Mouse (Mus musculus): ENCODE results near the gene Tmem151a. TPM values are rescaled to one million over a fixed set of nuclear protein-coding genes. Genes with fewer than 3 reads are reported as not detected.

Gene Tmem151a
- polyA plus RNA-seq, 1 experiment from 2014 or later = 1.6 TPM

DNA sequence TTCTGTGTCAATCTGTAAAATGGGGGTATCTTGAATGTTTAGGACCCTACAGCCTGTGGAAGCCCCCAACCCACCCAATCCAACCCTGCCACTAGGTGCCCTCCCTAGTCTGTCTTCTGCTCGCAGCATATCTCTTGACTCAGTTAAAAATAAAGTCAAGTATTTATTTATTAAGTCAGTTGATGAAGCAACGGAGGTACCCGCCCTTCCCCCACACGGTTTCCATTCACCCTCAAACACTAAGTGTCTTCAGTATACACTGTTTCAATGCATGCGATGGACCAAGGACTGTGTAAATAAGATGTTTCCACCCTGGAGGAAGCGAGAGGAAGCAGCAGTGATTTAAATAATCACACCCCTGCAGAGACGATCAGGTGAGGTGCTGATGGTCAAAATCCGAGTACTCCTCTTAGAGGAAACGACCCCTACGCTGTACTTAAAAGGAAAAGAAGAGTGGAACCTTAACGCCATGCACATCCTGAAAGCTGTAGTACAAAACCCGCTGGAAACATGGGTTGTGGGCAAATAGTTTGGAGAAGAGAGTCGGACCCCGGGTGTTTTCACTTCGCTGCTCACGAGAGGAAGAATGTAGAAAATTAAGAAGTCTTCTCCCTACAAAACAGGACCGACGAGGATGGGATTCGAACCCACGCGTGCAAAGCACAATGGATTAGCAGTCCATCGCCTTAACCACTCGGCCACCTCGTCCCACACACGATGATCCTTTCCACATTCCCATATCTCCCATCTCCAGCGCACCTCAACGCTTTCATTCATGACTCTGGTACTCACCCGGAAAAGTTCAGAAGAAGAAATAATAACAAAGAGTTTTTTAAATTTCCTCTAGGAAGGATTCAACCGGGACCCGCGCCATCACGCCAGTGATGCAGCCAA lies 47.4 kb downstream of the Tmem151a start:
- peak overlapping the region; percentile 86 for H3K4me2 ChIP-seq (replicated peaks; ENCODE audit: low read depth, low read length)
- peak overlapping the region; percentile 79 for H3K27ac ChIP-seq (ENCODE audit: low read length)
- WGBS = 4% methylated on average over 32 of the region's 32 CpGs
- peaks cover 23% of the 10 kb centered on the region for H3K4me1 ChIP-seq (ENCODE audit: insufficient read depth, low read length)
- H3K9ac ChIP-seq (replicated peaks; ENCODE audit: low read length) = peak overlapping the region; percentile 95
- ATAC-seq (ENCODE audit: low FRiP score, low TSS enrichment) = peak; percentile 25
- no peaks in the 10 kb centered on the region for H3K27me3 ChIP-seq (ENCODE audit: insufficient read depth, low read length)
- H3K4me3 ChIP-seq (ENCODE audit: low read length) = peak overlapping the region; percentile 89
- no peaks in the 10 kb centered on the region for H3K36me3 ChIP-seq (ENCODE audit: insufficient read depth, low read length)
- no peaks in the 10 kb centered on the region for H3K9me3 ChIP-seq (ENCODE audit: low read length)

DNA sequence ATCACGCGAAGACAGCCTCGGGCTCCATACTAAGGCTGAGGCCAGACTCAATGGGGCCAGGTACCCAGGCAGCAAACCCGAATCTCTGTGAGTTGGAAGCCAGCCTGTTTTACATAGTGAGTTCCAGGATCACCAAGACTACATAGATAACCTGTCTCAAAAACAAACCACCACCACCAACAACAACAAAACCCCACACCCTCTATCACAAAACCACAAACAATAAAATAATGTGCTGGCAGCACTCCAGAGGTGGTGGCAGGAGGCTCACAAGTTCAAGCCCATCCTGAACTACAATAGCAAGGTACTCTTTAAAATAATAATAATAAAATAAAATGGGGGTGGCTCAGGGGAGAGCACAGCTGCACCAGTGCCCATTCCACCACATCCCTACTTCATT lies 48.8 kb downstream of the Tmem151a start:
- H3K4me3 ChIP-seq (ENCODE audit: low read length) = no peak overlapping the region
- 0 out of 2 replicates have a peak, but pooled peaks cover 1% of the 10 kb centered on the region for H3K36me3 ChIP-seq (ENCODE audit: insufficient read depth, low read length)
- 82% methylated on average over 4 of the region's 4 CpGs for WGBS
- H3K4me1 ChIP-seq (ENCODE audit: insufficient read depth, low read length) = peaks cover 17% of the 10 kb centered on the region
- no peaks in the 10 kb centered on the region for H3K27me3 ChIP-seq (ENCODE audit: insufficient read depth, low read length)
- no peak overlapping the region for H3K4me2 ChIP-seq (replicated peaks; ENCODE audit: low read depth, low read length)
- H3K27ac ChIP-seq (ENCODE audit: low read length) = no peak overlapping the region
- H3K9ac ChIP-seq (replicated peaks; ENCODE audit: low read length) = no peak overlapping the region
- ATAC-seq (ENCODE audit: low FRiP score, low TSS enrichment) = no peak
- H3K9me3 ChIP-seq (ENCODE audit: low read length) = no peaks in the 10 kb centered on the region

DNA sequence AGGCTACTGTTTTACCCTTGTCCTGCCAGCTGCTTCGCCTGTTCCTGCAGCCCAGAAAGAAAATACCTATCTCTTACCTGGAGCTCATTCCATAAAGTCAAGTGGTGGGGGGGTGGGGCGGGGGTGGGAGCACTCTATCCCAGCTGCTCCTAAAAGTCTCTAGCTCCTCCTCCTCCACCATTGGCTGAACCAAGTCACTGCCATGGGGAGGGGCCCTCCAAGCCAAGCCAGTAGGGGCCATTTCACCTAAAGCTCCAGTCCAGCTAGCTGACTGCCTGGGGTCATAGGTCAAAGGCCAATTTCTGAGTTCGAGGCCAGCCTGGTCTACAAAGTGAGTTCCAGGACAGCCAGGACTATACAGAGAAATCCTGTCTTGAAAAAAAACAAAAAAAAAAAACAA lies 52.6 kb downstream of the Tmem151a start:
- 83% methylated on average over 3 of the region's 3 CpGs for WGBS
- Histone ChIP-seq H3K4me2 (replicated peaks; ENCODE audit: low read depth, low read length) (no peak overlapping the region), H3K9ac (replicated peaks; ENCODE audit: low read length) (no peak overlapping the region), H3K4me1 (ENCODE audit: insufficient read depth, low read length) (no peaks in the 10 kb centered on the region), H3K27ac (ENCODE audit: low read length) (no peak overlapping the region), H3K9me3 (ENCODE audit: low read length) (no peaks in the 10 kb centered on the region), H3K4me3 (ENCODE audit: low read length) (no peak overlapping the region), H3K36me3 (ENCODE audit: insufficient read depth, low read length) (peaks cover 21% of the 10 kb centered on the region; the same call in 1 of the 2 replicates), H3K27me3 (ENCODE audit: insufficient read depth, low read length) (no peaks in the 10 kb centered on the region)
- no peak for ATAC-seq (ENCODE audit: low FRiP score, low TSS enrichment)

DNA sequence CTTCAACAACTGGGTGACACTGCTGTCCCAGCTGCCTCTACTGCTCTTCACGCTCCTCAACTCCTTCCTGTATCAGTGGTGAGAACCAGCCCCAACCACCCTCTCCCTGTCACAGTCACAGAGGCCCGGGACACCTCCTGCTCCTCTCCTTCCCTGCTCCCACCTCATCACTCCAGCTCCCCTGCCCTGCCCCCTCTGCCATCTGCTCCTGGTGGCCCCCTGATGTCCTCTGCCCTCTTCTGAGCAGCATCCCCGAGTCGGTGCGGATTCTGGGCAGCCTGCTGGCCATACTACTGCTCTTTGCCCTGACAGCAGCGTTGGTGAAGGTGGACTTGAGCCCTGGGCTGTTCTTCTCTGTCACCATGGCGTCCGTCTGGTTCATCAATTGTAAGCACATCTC lies 59.2 kb downstream of the Tmem151a start:
- H3K9me3 ChIP-seq (ENCODE audit: low read length) = no peaks in the 10 kb centered on the region
- H3K4me1 ChIP-seq (ENCODE audit: insufficient read depth, low read length) = peaks cover 7% of the 10 kb centered on the region; the same call in 1 of the 2 replicates
- 82% methylated on average over 8 of the region's 8 CpGs for WGBS
- H3K36me3 ChIP-seq (ENCODE audit: insufficient read depth, low read length) = peaks cover 22% of the 10 kb centered on the region; the same call in 1 of the 2 replicates
- H3K9ac ChIP-seq (replicated peaks; ENCODE audit: low read length) = no peak overlapping the region
- H3K4me2 ChIP-seq (replicated peaks; ENCODE audit: low read depth, low read length) = no peak overlapping the region
- H3K4me3 ChIP-seq (ENCODE audit: low read length) = no peak overlapping the region
- H3K27ac ChIP-seq (ENCODE audit: low read length) = no peak overlapping the region
- H3K27me3 ChIP-seq (ENCODE audit: insufficient read depth, low read length) = no peaks in the 10 kb centered on the region
- ATAC-seq (ENCODE audit: low FRiP score, low TSS enrichment) = no peak

DNA sequence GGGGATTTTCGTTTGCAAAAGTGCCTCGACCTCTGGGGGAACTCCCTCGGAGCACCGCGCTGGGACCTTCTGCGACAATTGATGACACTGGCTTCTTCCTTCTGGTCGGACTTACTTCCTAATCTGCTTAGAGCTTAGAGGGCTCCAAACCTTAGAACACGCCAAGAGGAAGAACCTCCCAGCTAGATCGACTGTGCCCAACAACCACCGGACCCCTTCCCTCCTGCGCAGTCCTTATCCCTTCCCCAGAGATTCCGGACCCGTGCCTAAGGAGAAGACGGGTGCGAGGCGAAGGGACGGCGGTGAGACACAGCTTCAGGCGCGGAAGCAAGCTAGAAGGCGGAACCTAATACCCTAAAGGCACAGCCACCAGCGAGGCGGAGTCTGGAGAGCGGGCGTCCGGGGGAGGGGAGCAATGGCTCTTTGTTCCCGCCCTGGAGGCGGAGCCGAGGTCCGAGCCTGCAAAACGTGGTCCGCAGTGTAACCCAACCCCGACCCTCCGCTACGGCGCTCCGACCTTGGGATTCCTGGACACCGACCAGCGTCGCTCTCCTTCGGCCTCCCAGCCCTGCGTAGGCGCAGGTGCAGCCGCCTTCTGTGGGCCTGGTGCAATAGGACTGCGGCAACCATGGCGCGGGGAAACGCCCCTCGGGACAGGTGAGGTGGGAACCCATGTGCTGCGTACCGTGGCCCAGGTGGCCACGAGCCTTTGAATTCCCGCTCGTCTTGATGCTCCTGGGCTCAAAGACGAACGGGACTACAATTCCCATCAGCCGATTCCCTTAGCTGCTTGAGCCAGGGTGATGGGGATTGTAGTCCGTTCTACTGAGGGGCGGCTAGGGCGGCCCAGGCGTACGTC lies 61.5 kb downstream of the Tmem151a start, which contains the start of gene Slc29a2:
TSS of gene Slc29a2 (plus strand) at position 240 of the 859 bp plus-strand sequence.
- H3K27me3 ChIP-seq (ENCODE audit: insufficient read depth, low read length) = no peaks in the 10 kb centered on the region
- peak within 1 kb of the TSS; percentile 97 for H3K4me2 ChIP-seq (replicated peaks; ENCODE audit: low read depth, low read length)
- peaks cover 7% of the 10 kb centered on the region; the same call in 1 of the 2 replicates for H3K4me1 ChIP-seq (ENCODE audit: insufficient read depth, low read length)
- peak within 1 kb of the TSS; percentile 86 for H3K4me3 ChIP-seq (ENCODE audit: low read length)
- no peaks in the 10 kb centered on the region for H3K9me3 ChIP-seq (ENCODE audit: low read length)
- ATAC-seq (ENCODE audit: low FRiP score, low TSS enrichment) = peak; percentile 97
- H3K9ac ChIP-seq (replicated peaks; ENCODE audit: low read length) = peak within 1 kb of the TSS; percentile 82
- peak within 1 kb of the TSS; percentile 85 for H3K27ac ChIP-seq (ENCODE audit: low read length)
- under 1% methylated on average over 62 of the region's 62 CpGs for WGBS
- H3K36me3 ChIP-seq (ENCODE audit: insufficient read depth, low read length) = peaks cover 8% of the 10 kb centered on the region; the same call in 1 of the 2 replicates

DNA sequence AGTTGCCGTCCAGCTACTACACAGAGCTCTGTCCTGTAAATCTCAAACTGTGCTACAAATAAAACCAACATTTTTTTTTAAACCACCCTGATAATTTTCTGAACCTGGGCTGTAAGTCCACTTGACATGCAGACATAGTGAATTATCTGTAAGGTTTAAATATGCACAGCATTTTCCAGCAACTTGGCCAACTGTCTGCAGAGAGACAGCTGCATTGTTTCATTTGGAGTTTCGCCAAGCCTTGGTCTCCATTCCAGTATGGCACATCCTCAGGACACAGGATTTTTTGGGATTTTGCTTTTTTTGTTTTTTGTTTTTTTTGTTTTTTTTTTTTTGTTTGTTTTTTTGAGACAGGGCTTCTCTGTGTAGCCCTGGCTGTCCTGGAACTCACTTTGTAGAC lies 63.9 kb downstream of the Tmem151a start:
- Histone ChIP-seq H3K4me2 (replicated peaks; ENCODE audit: low read depth, low read length) (no peak overlapping the region), H3K4me3 (ENCODE audit: low read length) (no peak overlapping the region), H3K27me3 (ENCODE audit: insufficient read depth, low read length) (no peaks in the 10 kb centered on the region), H3K9ac (replicated peaks; ENCODE audit: low read length) (no peak overlapping the region), H3K9me3 (ENCODE audit: low read length) (no peaks in the 10 kb centered on the region), H3K27ac (ENCODE audit: low read length) (no peak overlapping the region), H3K4me1 (ENCODE audit: insufficient read depth, low read length) (peaks cover 9% of the 10 kb centered on the region), H3K36me3 (ENCODE audit: insufficient read depth, low read length) (no peaks in the 10 kb centered on the region)
- ATAC-seq (ENCODE audit: low FRiP score, low TSS enrichment) = no peak
- WGBS = 68% methylated on average over 2 of the region's 2 CpGs

Other genes with a start within 250 kb of the Tmem151a start
- 73.0 and 82.1 TPM in 2 replicates for gene Ccs, start 246.2 kb downstream of the Tmem151a start, polyA plus RNA-seq (2015; fragmentation: Nextera tagmentation; extraction: Ambion mirVana)
- not detected in 2 replicates for gene Ccdc87, start 246.2 kb downstream of the Tmem151a start, polyA plus RNA-seq (2015; fragmentation: Nextera tagmentation; extraction: Ambion mirVana)
- 66.6 and 76.7 TPM in 2 replicates for gene Ctsf, start 230.4 kb downstream of the Tmem151a start, polyA plus RNA-seq (2015; fragmentation: Nextera tagmentation; extraction: Ambion mirVana)
- 9.4 and 11.0 TPM in 2 replicates for gene Actn3, start 207.6 kb downstream of the Tmem151a start, polyA plus RNA-seq (2015; fragmentation: Nextera tagmentation; extraction: Ambion mirVana)
- gene Zdhhc24, start 206.9 kb downstream of the Tmem151a start, polyA plus RNA-seq (2015; fragmentation: Nextera tagmentation; extraction: Ambion mirVana) = 14.2 and 15.3 TPM in 2 replicates
- gene Bbs1, start 178.9 kb downstream of the Tmem151a start, polyA plus RNA-seq (2015; fragmentation: Nextera tagmentation; extraction: Ambion mirVana) = 6.5 and 7.2 TPM in 2 replicates
- gene Dpp3, start 157.2 kb downstream of the Tmem151a start, polyA plus RNA-seq (2015; fragmentation: Nextera tagmentation; extraction: Ambion mirVana) = 113 and 124 TPM in 2 replicates
- 2.4 and 3.8 TPM in 2 replicates for gene Peli3, start 142.4 kb downstream of the Tmem151a start, polyA plus RNA-seq (2015; fragmentation: Nextera tagmentation; extraction: Ambion mirVana)
- gene Mrpl11, start 123.4 kb downstream of the Tmem151a start, polyA plus RNA-seq (2015; fragmentation: Nextera tagmentation; extraction: Ambion mirVana) = 102 and 106 TPM in 2 replicates
- gene Npas4, start 95.2 kb downstream of the Tmem151a start, polyA plus RNA-seq (2015; fragmentation: Nextera tagmentation; extraction: Ambion mirVana) = not detected in 2 replicates
- 6.4 and 7.1 TPM in 2 replicates for gene Slc29a2, start 61.7 kb downstream of the Tmem151a start, polyA plus RNA-seq (2015; fragmentation: Nextera tagmentation; extraction: Ambion mirVana)
- gene B4gat1, start 46.7 kb downstream of the Tmem151a start, polyA plus RNA-seq (2015; fragmentation: Nextera tagmentation; extraction: Ambion mirVana) = 60.2 and 65.1 TPM in 2 replicates
- gene AC124502.3, start 46.6 kb downstream of the Tmem151a start, polyA plus RNA-seq (2015; fragmentation: Nextera tagmentation; extraction: Ambion mirVana) = 1.9 and 3.8 TPM in 2 replicates
- 53.1 and 53.4 TPM in 2 replicates for gene Brms1, start 44.2 kb downstream of the Tmem151a start, polyA plus RNA-seq (2015; fragmentation: Nextera tagmentation; extraction: Ambion mirVana)
- 3.6 and 4.8 TPM in 2 replicates for gene Rin1, start 35.0 kb downstream of the Tmem151a start, polyA plus RNA-seq (2015; fragmentation: Nextera tagmentation; extraction: Ambion mirVana)
- 59.3 and 64.5 TPM in 2 replicates for gene Cd248, start 17.5 kb downstream of the Tmem151a start, polyA plus RNA-seq (2015; fragmentation: Nextera tagmentation; extraction: Ambion mirVana)
- 122 and 127 TPM in 2 replicates for gene Yif1a, start 3.0 kb upstream of the Tmem151a start, polyA plus RNA-seq (2015; fragmentation: Nextera tagmentation; extraction: Ambion mirVana)
- 10.8 and 14.0 TPM in 2 replicates for gene Cnih2, start 13.0 kb upstream of the Tmem151a start, polyA plus RNA-seq (2015; fragmentation: Nextera tagmentation; extraction: Ambion mirVana)
- gene Rab1b, start 21.5 kb upstream of the Tmem151a start, polyA plus RNA-seq (2015; fragmentation: Nextera tagmentation; extraction: Ambion mirVana) = 306 and 315 TPM in 2 replicates
- 25.1 and 27.4 TPM in 2 replicates for gene Klc2, start 33.0 kb upstream of the Tmem151a start, polyA plus RNA-seq (2015; fragmentation: Nextera tagmentation; extraction: Ambion mirVana)
- gene Pacs1, start 187.6 kb upstream of the Tmem151a start, polyA plus RNA-seq (2015; fragmentation: Nextera tagmentation; extraction: Ambion mirVana) = 23.8 and 27.7 TPM in 2 replicates
- gene Sf3b2, start 209.9 kb upstream of the Tmem151a start, polyA plus RNA-seq (2015; fragmentation: Nextera tagmentation; extraction: Ambion mirVana) = 344 and 387 TPM in 2 replicates
- 3.2 and 4.2 TPM in 2 replicates for gene Gal3st3, start 212.8 kb upstream of the Tmem151a start, polyA plus RNA-seq (2015; fragmentation: Nextera tagmentation; extraction: Ambion mirVana)